Mouse (Mus musculus) adrenal gland, adult 2 months (tissue): ENCODE data around the gene Ptcd1. TPM values are rescaled to one million over a fixed set of nuclear protein-coding genes. Genes with fewer than 3 reads are reported as not detected.
"Not testable (repeated sequence)": the region's sequence is repeated elsewhere in the genome, so short reads cannot be mapped to it uniquely, and the experiment has no call there.

Experiments
- DNase-seq: peaks from one replicate; pipeline ENCODE4 v3.0.0; 2021
- polyA plus RNA-seq: library from polyadenylated mRNA; depleted of rRNA; stranded (reverse); fragments of >200 nt; gene quantifications from 2 replicates; pipeline ENCODE4 v1.2.3, GENCODE M21; 2012
- total RNA-seq, 2 experiments: library from RNA; stranded (reverse); gene quantifications; 2 replicates each; pipeline ENCODE4 v1.2.3; 2021

Gene Ptcd1
- total and polyA plus RNA-seq, 3 experiments = 23.8 to 25.8 (median 24.4) TPM

DNA sequence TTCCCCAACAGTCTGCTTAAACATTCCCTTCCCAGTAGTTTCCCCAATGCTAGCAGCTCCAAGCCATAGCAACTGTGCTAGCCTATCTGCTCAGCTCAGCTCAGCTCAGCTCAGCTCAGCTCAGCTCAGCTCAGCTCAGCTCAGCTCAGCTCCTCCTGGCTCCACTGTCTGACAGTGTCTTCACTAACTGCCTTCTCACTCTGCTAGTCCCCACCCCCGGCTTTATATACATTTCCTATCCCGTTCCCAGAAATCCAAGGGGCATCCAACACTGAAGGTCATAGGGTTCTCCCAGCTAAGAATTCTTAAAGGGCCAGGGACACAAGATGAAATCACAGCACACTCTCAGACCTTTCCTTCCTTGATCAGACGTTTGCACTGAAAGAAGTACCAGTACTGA is 2.2 kb downstream of the Ptcd1 start:
- no peak for DNase-seq

GRCm38 (mm10) chr5:145161361-145161760 is 5.5 kb downstream of the Ptcd1 start:
- DNase-seq = no peak

DNA sequence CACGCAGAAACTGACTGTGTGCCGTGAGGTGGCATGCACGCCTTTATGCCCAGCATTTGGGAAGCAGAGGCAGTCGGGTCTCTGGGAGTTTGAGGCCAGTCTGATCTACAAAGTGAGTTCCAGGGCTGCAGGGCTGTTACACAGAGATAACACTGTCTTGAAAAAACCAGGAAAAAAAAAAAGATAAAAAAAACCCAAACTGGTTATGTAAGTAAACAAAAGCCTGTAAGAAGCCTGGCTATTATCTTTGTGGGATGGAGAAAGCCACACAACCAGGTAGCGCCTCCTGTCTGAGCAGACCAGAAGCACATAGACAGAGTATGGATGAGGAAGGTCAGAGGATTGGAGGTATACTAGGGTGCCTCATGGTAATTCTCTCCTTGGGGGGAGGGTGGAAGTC is 14.2 kb downstream of the Ptcd1 start:
- no peak for DNase-seq

- no peak for DNase-seq
These were observed 17.6 kb downstream of the Ptcd1 start for GRCm38 (mm10) chr5:145149294-145149693.

GRCm38 (mm10) chr5:145147748-145148147 is 19.2 kb downstream of the Ptcd1 start:
- no peak for DNase-seq

- DNase-seq = no peak
These were observed 26.3 kb downstream of the Ptcd1 start for GRCm38 (mm10) chr5:145140611-145141010.

DNA sequence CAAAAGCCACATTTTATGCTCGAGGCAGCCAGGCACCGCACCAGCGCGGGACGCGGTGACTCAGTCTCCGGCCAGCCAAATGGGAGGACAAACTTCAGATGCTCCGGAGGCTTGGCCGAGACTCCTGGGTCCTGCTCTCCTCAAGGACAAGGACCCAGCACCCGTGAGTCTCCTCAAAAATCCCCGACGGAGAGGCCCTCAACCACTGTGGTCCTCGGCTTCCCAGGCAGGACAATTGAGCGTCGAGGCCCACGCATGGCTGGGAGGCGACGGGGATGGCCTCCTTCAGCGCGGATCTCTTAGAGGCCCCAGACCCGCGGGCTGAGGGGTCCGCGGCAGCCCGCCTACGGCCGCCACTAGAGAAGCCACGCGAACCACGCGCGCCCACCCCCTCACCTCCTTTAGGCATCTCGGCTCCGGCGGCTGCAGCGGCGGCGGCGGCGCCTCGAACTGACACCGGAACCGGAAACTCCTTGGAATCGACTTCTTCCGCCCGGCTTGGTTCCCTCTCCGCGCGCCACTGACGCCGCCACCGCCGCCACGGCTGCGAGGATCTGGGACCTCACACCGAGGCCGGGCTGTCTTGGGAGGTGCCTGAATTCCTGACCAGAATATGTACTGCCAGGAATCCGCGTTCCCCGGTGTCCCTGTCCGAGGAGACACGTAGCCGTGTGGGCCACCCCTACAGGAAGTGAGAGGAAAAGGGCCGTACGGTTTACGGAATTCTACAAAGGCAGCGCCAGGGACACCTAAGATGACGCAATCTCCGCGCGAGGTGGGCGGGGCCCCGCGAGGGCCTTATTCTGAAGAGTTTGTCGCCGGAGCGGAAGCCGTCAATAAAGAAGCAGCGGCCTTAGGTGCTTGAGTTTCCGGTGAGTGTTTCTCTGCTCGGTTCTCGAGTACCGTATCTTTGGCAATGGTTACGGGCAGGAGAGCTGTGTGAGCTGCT is 27.1 kb downstream of the Ptcd1 start, which contains the start of the genes Pdap1 and Bud31:
TSS of gene Pdap1 (minus strand) at position 668 of the 949 bp plus-strand sequence.
TSS of gene Bud31 (plus strand) at position 792 of the 949 bp plus-strand sequence.
- DNase-seq = peak; percentile 96

DNA sequence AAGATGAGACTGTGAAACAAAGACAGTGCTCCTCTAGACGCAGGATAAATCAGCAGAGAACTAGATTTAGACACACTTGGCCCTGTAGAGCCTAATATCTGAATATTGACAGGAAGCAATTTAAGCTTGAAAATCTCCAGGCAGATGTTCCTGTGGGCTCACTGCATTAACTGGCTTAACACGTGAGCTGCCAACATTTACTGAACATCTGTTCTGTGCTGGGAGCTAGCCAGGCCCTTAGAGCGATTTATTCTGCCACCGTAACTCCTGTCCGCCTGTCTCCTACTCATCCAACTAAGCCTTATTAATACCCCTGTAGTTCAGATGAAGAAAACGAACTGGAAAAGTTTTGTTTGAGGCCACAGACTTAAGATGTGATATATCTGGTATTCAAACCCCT is 28.1 kb downstream of the Ptcd1 start:
- DNase-seq = no peak

DNA sequence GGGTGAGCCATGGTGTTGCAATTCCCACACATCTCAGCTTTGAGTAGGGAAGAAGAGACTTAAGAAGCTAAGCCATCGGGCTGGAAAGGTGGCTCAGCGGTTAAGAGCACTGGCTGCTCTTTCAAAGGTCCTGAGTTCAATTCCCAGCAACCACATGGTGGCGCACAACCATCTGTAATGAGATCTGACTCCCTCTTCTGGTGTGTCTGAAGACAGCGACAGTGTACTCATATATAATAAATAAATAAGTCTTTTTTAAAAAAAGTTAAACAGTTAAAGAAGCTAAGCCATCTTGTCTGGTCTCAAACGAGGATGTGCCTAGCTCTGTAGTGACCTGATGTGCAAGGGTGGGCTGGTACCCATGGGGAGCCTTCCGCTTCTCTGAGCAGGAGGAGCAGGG is 33.6 kb downstream of the Ptcd1 start:
- DNase-seq = not testable (repeated sequence)

DNA sequence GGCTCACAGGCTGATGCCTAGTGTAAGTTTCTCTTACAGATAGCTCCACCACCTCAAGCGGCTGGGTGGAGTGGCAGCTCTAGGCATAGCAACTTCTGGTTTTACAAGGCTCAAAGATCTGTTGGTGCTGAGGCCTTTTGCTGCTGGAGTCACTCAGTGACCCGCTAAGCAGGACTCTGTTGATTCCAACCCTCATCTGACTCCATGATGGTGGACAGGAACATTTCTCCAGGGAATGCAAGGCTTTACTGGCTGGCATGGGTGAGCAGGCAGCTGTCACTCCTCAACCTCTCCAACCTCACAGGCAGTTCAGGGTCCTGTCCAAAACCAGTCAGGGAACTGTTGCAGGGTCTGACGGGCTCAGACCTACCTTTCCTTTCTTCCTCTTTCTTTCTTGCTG is 35.9 kb downstream of the Ptcd1 start:
- DNase-seq = no peak

- DNase-seq = peak; percentile 55
These were observed 36.7 kb downstream of the Ptcd1 start for GRCm38 (mm10) chr5:145130191-145130590.

DNA sequence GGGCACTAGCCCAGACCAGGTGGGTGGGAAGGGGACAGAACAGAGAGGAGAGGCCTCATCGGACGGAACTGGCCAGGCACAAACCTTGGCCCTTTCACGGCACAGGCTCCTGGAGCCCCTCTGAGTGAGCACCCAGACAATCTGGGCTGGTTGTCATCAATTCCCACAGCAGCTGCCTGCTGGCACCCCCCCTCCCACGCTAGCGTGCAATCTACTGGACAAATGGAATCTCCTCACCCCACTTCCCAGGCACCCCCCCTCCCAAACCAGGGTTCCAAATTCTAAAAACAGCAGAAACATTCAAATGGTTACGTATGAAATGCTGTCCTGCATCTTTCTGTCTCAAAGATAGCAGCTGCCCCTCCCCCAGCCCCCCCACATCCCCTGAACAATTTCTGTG is 37.1 kb downstream of the Ptcd1 start:
- not testable (repeated sequence) for DNase-seq

GRCm38 (mm10) chr5:145129124-145129523 is 37.8 kb downstream of the Ptcd1 start:
- peak; percentile 75 for DNase-seq

DNA sequence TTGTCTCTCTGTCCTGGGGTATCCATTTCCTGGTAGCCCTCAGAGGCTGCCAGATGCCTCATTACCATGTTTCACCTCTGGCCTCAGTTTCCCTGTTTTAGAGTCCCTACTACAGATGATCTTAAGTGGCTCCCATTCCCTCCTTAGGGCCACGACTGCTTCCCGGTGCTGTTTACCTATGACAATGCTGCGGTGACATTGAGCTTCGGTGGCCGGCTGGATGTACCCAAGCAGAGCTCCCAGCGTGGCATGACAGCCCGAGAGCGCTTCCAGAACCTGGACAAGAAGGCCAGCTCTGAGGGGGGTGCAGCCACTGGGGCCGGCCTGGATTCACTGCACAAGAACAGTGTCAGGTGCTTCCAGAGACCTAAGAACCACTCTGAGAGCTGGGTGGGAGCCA is 40.3 kb downstream of the Ptcd1 start:
- DNase-seq = no peak

DNA sequence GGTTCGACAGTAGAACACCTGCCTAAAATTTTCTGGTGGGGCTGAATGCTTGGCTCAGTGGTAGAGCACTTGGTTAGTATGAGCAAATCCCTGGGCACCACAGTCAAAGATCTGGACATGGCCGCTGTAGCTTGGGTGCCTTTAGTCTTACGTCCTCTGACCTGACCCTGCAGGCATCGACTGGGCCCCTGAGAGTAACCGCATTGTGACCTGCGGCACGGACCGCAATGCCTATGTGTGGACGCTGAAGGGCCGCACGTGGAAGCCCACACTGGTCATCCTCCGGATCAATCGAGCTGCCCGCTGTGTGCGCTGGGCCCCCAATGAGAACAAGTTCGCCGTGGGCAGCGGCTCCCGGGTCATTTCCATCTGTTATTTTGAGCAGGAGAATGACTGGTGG is 43.5 kb downstream of the Ptcd1 start:
- DNase-seq = no peak

GRCm38 (mm10) chr5:145120921-145121320 is 46.0 kb downstream of the Ptcd1 start:
- no peak for DNase-seq

DNA sequence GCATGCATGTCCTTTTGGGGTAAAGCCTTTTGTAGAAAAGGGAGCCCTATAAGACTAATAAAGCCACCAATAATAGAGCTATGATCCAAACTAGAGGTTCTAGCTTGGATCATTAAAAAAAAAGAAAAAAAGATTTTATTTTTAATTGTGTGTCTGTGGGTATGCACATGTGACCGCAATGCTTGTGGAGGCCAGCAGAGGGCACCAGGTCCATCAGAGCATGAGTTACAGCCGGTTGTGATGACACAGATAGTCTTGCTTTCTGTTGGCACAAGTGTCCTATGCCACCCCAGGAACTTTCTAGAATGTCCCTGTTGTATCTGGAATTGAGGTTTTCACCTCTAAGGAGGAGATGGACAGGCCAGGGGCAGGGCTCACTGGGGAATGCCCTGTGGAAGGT is 47.5 kb downstream of the Ptcd1 start:
- no peak for DNase-seq

DNA sequence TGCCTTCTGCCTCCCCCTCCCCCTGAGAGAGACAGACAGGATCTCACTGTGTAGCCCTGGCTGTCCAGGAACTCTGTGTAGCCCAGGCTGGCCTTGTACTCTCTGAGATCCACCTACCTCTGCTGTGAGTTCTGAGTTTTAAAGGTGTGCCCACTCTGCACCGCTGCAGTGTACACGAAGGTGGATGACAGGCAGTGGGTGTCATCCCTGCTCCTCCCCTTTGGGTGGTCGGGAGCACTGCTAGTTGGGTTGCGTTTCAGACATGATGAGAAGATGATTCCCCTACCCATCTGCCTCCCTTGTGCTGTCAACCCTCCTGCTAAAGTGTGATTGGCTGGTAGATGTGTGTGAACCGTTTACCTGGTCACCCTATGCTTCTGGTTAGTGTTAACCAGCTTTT is 48.4 kb downstream of the Ptcd1 start:
- no peak for DNase-seq

- peak; percentile 34 for DNase-seq
These were observed 48.9 kb downstream of the Ptcd1 start for GRCm38 (mm10) chr5:145118005-145118404.

- peak; percentile 78 for DNase-seq
These were observed 50.0 kb downstream of the Ptcd1 start for GRCm38 (mm10) chr5:145116916-145117315.

DNA sequence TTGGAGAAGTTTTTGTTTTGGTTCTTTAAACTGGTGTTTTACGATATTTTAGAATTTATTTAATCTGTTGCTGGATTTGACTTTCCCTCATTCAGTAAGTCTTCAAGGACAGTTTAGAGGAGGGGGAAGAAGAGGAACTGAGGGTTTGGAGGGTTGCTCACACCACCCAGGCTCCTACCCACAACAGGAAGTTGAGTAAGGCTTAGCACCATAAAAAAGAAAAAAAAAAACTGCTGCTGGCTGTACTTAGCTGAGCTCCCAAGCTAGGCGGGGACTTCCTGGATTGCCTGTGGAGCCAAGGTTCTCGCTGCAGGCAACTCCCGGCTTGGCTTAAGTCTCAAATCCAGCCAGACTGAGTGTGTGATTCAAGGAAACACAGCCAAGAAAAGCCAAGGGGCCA is 50.6 kb downstream of the Ptcd1 start:
- DNase-seq = peak; percentile 82

DNA sequence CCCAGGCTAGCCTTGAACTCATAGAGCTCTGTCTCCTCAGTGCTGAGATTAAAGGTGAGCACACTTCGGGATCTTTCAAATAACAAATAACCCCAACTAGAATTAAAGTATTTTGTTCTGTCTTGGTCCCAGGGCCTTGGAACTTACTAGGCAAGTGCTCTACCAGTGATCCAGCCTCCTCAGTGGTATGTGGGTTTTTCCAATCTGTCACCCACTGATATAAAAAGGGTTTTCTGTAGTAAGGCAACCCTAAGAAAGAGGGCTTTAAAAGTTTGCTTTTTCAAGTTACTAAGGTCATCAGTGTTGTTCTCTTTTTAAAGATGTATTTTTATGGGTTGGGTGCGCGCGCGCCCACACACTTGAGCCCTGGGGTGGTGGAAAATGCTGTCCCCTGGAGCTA is 51.2 kb downstream of the Ptcd1 start:
- DNase-seq = no peak

DNA sequence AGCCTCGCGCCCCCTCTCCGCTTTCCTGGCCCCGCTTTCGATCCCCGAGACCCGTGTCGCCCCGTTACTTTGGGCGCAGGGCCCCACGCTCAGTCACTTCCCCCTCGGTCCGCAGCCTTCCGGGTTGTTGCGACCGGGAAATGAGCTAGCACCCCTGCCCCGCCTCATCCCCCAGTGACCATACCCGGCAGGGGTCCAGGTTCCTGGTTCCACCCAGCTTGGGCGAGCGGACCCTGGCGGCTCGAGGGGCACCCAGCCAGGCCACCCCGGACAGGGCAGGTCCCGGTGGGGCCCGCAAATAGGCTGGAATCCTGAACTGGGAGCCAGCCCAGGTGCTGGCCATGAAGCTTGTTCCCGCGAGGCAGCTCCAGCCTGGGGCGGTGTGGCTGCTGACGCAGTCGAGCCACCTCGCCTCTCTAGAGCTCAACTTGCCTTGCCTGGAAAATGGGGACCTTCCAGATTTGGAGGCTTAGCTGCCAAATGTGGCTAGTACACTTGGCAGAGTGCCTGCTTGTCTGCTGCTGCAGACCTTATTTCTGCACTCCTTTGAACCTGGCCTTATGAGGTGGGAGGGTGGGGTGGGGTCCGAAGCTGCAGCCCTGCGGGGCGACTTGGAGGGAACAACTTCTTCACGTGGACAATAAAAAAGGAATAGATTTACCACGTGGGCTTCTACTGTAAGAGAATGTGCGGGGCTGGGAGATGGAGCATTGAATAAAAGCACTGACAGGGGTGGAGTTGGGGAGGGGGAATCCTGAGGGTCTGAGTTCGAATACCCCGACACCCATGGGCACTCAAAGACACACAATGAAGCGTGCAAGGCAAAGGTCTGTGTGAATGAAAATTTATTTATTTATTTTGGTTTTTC is 52.1 kb downstream of the Ptcd1 start:
- peak; percentile 81 for DNase-seq
